Mouse (Mus musculus): ENCODE measurements at regions not wholly inside any gene's neighbourhood (a gene's known extent, or its start where the extent isn't known, plus 50 kb on each side); places are given as distances from the start of the nearest gene placed in this dataset.

GRCm38 (mm10) chr7:70117930-70118922, 248.3 kb downstream of the Nr2f2 start:
- no peak for DNase-seq (ENCODE audit: low read depth)

DNA sequence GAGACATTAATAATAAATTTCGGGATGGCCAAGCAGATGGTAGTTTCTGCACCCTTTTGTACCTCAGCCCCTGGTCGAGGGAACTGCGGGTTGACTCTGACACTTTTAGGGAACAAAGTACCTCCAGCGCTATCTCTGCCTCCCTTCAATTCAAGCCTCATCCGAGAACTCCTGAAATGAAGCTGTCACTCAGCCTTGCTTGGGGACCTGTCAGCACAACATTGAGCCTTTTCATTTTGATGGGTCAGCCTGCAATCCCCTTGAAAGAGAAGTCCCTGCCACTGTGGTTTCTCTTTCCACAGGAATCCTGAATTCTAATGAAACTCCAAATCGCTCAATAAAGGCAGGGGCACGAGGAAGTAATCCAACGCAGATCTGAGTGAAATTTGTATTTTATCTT, 257.5 kb downstream of the Nr2f2 start:
- no peak for DNase-seq (ENCODE audit: low read depth)

- DNase-seq (ENCODE audit: low read depth) = no peak
Measured at GRCm38 (mm10) chr7:70105024-70105423, 261.5 kb downstream of the Nr2f2 start.

GRCm38 (mm10) chr7:70104486-70104885, 262.0 kb downstream of the Nr2f2 start:
- no peak for DNase-seq (ENCODE audit: low read depth)

DNA sequence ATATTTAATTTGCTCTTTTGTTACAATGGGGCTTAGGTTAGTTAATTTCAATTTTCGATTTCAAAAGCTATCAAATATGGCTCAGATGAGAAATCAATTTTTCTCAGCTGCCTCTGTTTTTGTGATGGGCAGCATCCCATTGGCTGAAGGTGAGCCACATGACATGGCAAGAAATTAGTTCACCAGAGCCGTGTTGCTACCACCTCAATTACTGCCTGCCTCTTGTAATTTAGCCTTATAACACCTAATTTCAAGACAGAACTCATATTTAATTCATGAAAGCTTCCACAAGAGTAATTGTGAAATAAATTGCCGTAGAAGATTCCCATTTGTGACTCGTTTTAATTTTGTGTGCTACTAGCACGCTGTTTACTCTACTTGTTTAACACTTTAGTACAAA, 262.9 kb downstream of the Nr2f2 start:
- DNase-seq (ENCODE audit: low read depth) = no peak

GRCm38 (mm10) chr7:70099001-70099400, 267.5 kb downstream of the Nr2f2 start:
- peak; percentile 9 for DNase-seq (ENCODE audit: low read depth)

- DNase-seq (ENCODE audit: low read depth) = no peak
Measured at GRCm38 (mm10) chr7:70093916-70094784, 272.4 kb downstream of the Nr2f2 start.

- DNase-seq (ENCODE audit: low read depth) = no peak
Measured at GRCm38 (mm10) chr7:70092089-70092488, 274.4 kb downstream of the Nr2f2 start.

- no peak for DNase-seq (ENCODE audit: low read depth)
Measured at GRCm38 (mm10) chr7:70089121-70089520, 277.4 kb downstream of the Nr2f2 start.

DNA sequence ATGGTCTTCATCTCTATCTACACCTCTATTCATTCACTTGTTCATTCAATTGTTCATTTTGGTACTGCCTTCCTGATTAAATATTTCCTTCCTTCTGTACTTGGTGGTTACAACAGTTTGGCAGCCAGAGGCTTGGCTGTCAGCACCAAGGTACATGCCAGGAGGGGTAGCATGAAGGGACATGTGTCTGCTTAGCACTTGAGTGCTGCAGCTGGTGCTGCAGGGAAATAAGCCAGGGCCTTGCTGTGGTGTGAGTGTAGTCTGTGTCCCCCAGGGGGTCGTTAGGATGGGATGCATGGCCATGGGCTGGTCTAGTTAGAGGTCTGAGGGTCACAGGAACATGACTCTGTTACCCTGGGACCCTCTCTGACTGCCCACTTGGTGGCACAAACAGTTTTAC, 296.9 kb downstream of the Nr2f2 start:
- DNase-seq (ENCODE audit: low read depth) = no peak

DNA sequence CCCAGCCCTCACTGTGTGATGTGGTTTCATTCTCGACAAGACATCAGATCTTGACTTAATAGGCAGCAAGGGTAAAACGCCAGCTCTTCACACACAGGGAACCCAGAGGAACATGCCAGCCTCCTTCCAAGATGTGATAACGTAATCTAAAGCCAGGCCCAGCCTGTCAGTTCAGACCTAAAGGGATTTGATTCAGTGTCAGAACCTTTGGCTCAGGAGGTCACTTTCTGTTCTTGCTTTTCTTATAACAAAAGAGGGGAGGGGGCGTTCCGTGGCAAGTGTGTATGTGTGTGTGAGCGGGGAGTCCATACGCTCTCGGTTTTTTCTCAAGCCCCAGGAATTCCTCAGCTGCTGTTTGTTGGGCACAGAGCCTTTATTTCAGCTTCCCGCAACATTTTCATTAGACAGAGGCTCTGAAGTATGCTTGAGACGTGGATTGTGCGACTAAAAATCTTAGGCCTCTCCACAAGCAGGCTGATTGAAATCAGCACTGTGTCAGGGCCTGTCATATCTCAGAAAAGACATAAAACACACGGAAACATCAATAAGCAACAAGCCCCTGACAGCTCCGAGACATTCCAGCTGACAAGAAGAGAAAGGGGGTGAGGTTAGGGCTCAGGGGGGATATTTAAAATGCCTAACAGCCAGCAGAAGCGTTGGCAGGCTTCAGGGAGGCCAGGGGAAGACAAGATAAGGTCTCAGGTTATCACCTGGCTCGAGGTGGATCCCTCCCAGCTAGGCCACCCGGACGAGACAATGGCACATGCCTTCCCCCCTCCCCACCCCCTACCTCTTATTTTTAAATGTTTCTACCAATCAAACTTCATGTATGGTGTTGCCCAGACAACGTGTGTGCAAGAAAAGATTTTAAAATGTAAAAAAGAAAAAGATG, 298.5 kb downstream of the Nr2f2 start:
- DNase-seq (ENCODE audit: low read depth) = no peak

DNA sequence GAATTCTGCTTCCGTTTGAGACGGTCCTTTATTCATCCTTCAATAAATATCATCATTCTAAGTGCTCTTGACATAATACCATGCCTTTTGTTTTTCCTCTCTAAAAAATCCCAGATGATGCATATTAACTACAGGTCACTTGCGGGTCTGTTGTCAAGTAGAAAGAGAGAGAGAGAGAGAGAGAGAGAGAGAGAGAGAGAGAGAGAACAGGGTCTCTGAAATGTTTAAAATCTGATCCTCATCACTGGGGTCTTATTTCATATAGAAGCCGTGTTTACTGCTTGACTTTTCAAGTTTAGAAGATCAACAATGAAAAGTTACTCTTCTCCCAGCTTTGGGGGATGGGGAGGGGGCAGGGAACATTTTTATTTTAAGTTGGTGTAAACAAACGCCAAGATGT, 299.5 kb downstream of the Nr2f2 start:
- DNase-seq (ENCODE audit: low read depth) = no peak

DNA sequence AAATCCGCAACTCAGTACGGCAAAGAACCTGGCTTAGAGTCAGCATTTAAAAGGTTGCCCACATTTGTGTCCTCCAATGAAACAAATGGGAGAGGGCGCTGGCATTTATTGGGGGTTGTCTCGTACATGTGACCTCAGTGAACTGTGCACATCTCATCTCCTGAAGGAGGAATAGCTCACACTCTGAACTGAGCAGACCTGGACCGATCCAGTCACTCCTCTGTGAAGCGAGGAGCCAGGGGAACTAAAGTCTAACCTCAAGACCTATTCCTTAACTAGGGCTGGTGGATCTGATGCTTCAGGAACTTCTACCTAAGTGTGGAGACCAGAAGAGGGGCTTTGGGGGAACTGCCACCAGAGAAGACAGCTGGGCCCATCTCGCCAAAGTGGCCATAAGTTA, 300.1 kb downstream of the Nr2f2 start:
- no peak for DNase-seq (ENCODE audit: low read depth)

DNA sequence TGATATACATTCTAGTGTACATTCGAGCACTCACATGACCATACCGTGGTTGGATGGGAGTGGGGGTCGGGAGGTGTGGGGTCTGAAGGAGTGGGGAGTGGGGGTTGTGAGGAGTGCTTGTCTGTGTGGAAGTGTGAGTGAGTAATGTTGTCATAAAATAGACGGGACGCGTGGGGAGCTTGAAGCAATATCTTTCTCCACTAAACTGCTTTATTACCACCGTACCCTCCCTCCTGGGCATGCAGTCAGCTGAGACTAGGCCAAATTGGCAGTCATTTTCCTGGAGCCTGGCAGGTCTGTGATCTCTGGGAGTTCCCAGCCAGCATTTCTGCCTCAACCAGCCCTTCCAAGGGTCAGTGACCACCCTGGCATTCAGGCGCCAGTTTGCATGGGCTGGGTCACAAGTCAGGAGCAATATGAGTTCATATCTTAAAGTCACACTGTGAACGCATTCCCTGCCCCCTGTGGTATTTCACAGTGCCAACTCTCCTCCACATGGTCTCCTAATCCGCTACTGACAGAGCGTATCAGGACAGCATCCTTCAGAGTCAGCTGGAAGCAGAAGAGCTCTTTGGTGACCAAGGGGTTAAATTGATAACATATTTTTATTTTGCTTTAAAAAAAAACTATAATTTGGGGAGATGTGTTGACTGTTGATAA, 300.9 kb downstream of the Nr2f2 start:
- DNase-seq (ENCODE audit: low read depth) = no peak

DNA sequence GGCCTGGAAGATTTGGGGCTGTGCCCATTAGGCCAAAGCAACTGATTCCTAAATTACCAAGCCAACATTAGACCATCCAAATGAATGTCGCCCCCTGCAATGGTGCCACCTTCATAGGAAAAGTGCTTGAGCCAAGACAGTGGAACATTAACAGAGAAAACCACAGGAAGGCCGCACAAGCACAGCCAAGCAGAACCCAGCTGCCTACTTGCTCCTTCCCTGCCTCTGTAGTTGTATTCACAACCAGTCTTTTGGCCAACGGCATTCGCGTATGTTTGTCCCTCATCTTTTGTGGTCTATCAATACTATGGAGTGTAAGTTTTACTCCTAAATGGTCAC, 319.2 kb downstream of the Nr2f2 start:
- no peak for DNase-seq (ENCODE audit: low read depth)

- DNase-seq (ENCODE audit: low read depth) = no peak
Measured at GRCm38 (mm10) chr7:70046691-70047414, 319.7 kb downstream of the Nr2f2 start.

DNA sequence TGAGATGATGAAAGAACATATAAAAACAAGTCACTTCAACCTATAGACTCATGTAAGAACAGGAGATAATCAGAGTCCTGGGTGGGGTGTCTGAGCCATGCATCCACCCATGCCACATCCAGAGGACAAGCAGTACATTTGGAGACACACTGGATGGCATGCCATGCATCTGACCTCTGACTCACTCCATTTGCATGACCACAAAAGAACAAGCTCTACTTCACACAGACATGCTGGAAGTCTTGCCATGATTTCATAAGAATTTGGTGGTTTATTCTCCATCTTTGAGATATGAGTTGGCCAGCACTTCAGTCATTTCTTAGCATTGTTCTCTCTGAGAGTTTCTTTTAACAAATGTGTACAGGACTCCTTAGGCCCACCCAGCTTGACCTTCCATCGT, 329.5 kb downstream of the Nr2f2 start:
- DNase-seq (ENCODE audit: low read depth) = no peak

DNA sequence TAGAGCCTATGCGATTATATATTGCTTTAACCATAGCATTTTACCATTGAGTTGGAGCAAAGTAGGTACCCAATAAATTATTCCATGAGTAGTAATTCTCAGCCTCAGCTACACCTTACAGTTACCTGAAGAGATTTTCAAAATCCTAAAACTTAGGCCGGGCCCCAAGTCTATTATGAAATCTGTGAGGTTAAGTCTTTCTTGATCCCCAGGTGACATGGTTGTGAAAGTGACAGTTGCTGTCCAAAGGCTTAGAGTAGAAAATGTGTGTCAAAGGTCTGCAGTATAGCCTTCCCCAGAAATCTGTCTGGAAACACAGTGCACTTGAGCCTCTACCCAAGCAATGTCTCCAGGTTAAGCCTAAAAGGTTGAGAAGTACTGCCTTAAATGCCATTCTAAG, 333.7 kb downstream of the Nr2f2 start:
- DNase-seq (ENCODE audit: low read depth) = no peak

GRCm38 (mm10) chr7:70029311-70029710, 337.2 kb downstream of the Nr2f2 start:
- DNase-seq (ENCODE audit: low read depth) = no peak

GRCm38 (mm10) chr7:70025527-70025926, 341.0 kb downstream of the Nr2f2 start:
- no peak for DNase-seq (ENCODE audit: low read depth)

DNA sequence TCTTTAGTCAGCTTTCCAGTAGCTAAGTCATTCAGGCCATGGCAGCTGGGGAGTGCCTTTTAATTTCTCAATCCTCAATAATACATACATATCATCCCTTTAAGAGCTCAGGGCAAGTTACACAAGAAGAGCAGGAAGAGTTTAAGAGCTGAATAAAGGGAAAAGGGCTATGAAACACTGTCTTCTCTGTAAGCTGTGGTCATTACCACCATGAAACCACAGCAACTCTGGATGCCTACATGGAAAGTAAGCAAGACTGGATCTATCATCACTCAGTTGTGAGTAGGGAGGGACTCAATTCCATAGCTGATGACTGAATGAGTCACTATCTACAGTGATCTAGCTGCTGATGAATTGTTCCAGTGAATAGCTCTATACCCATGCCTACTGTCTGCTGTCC, 349.9 kb downstream of the Nr2f2 start:
- DNase-seq (ENCODE audit: low read depth) = no peak

All from c-Kit-positive CD71-negative TER-119-negative erythroid progenitor cells, embryonic 14.5 days (primary cell).